ENCODE assay signal across 9 mouse cellular contexts in genomic region chr2:14823816-14824348, GRCm38 (mm10).
DNase-seq lines count a peak whose midpoint lies in the region; ATAC-seq and TF ChIP-seq lines count a peak whose summit lies in the region.
"Had no signal": no experiment of that assay in that cellular context is flagged by ENCODE, and none has a peak within 500 bp of the region (broad histone marks: within the 10 kb centered on the region; RNA-seq: fewer than 3 reads in every experiment).

No protein-coding gene starts in this region.

- no peaks in the 10 kb centered on the region for H3K4me1 ChIP-seq in intestine, embryonic 15.5 days (replicated peaks)
- no peaks in the 10 kb centered on the region for H3K4me1 ChIP-seq in intestine, postnatal 0 days (replicated peaks; ENCODE audit: control insufficient read depth, insufficient read depth, low read length)
- no peaks in the 10 kb centered on the region; the same call in 1 of the 2 replicates for H3K4me1 ChIP-seq in forebrain, embryonic 11.5 days (replicated peaks; ENCODE audit: control insufficient read depth, insufficient read depth, low read length)

- intact Hi-C loops in heart, postnatal 36 days (cut with DNase I): loop anchor here (2.0 kb wide), 1 partner anchor 113 kb away; no protein-coding TSS in a partner anchor

- H3K9ac ChIP-seq in intestine, embryonic 15.5 days: no peak overlapping the region
- H3K9ac ChIP-seq in intestine, postnatal 0 days (ENCODE audit: low read depth, low read length): no peak overlapping the region
- H3K9ac ChIP-seq in forebrain, embryonic 11.5 days (ENCODE audit: low read length): no peak overlapping the region

- H3K9me3 ChIP-seq in intestine, embryonic 15.5 days: no peaks in the 10 kb centered on the region
- H3K9me3 ChIP-seq in intestine, postnatal 0 days (ENCODE audit: control insufficient read depth): no peaks in the 10 kb centered on the region
- H3K9me3 ChIP-seq in forebrain, embryonic 11.5 days (ENCODE audit: control insufficient read depth, low read length): no peaks in the 10 kb centered on the region

- no peak overlapping the region for H3K27ac ChIP-seq in intestine, embryonic 15.5 days
- no peak overlapping the region for H3K27ac ChIP-seq in intestine, postnatal 0 days (ENCODE audit: low read depth, low read length)
- H3K27ac ChIP-seq in forebrain, embryonic 11.5 days (ENCODE audit: low read depth, low read length): no peak overlapping the region

- WGBS in intestine, embryonic 15.5 days: 49% methylated on average over 11 of the region's 11 CpGs
- WGBS in intestine, postnatal 0 days: 50% methylated on average over 11 of the region's 11 CpGs
- 59% methylated on average over 11 of the region's 11 CpGs for WGBS in forebrain, embryonic 11.5 days

- no peaks in the 10 kb centered on the region for H3K36me3 ChIP-seq in intestine, embryonic 15.5 days
- H3K36me3 ChIP-seq in intestine, postnatal 0 days (ENCODE audit: control insufficient read depth, insufficient read depth): no peaks in the 10 kb centered on the region
- no peaks in the 10 kb centered on the region for H3K36me3 ChIP-seq in forebrain, embryonic 11.5 days (ENCODE audit: control insufficient read depth, insufficient read depth, low read length)

- ATAC-seq in intestine, embryonic 15.5 days: 0 out of 2 replicates have a peak, but pooled peaks have one; percentile 25
- no peak for ATAC-seq in intestine, postnatal 0 days
- peak; percentile 82 for ATAC-seq in forebrain, embryonic 11.5 days (replicated peaks; ENCODE audit: low FRiP score)
- ATAC-seq in activated CD4-positive, CD25-positive, alpha-beta regulatory T cell, adult 4 months: no peak

- H3K4me2 ChIP-seq in intestine, embryonic 15.5 days (replicated peaks): peak overlapping the region; percentile 36; the same call in 1 of the 2 replicates
- H3K4me2 ChIP-seq in intestine, postnatal 0 days (replicated peaks; ENCODE audit: low read depth): no peak overlapping the region
- H3K4me2 ChIP-seq in forebrain, embryonic 11.5 days (ENCODE audit: low read depth, low read length, severe bottlenecking): no peak overlapping the region

- H3K4me3 ChIP-seq in intestine, embryonic 15.5 days (replicated peaks): no peak overlapping the region
- H3K4me3 ChIP-seq in intestine, postnatal 0 days (ENCODE audit: low read depth, low read length): no peak overlapping the region
- H3K4me3 ChIP-seq in forebrain, embryonic 11.5 days (ENCODE audit: low read depth, low read length): no peak overlapping the region

- no peaks in the 10 kb centered on the region for H3K27me3 ChIP-seq in intestine, embryonic 15.5 days (replicated peaks)
- no peaks in the 10 kb centered on the region for H3K27me3 ChIP-seq in intestine, postnatal 0 days (replicated peaks; ENCODE audit: control insufficient read depth, insufficient read depth, low read length)
- H3K27me3 ChIP-seq in forebrain, embryonic 11.5 days (ENCODE audit: control insufficient read depth, insufficient read depth, low read length): no peaks in the 10 kb centered on the region

- no peak for TF ChIP-seq CTCF in intestine, postnatal 0 days (IDR thresholded peaks at IDR 0.05; ENCODE audit: low read depth)

- DNase-seq in forebrain, embryonic 11.5 days (ENCODE audit: low spot score): no peak
- peak; percentile 29 to 51 for DNase-seq in heart, postnatal 36 days
- DNase-seq in lung, postnatal 14 days: peak; percentile 68
- DNase-seq in B cell, adult 2 months: no peak
- DNase-seq in spleen, postnatal 4 days (ENCODE audit: low spot score in 2 of 2): no peak
- DNase-seq: cerebellum, postnatal 25 days had no signal

Comparison
In these comparisons a context has a peak if more than half of its experiments do, and no peak if none do; other contexts are left out.
1. ATAC-seq: peak in intestine, embryonic 15.5 days (single experiment) and forebrain, embryonic 11.5 days (single experiment); none in intestine, postnatal 0 days (single experiment) and activated CD4-positive, CD25-positive, alpha-beta regulatory T cell, adult 4 months (single experiment).
2. DNase-seq: peak in heart, postnatal 36 days (2 of 2) and lung, postnatal 14 days (single experiment); none in forebrain, embryonic 11.5 days (single experiment), B cell, adult 2 months (0 of 2) and spleen, postnatal 4 days (0 of 2).